Mouse (Mus musculus) neural tube, embryonic 15.5 days (tissue): ENCODE results near the gene Ccdc85c. TPM values are rescaled to one million over a fixed set of nuclear protein-coding genes. Genes with fewer than 3 reads are reported as not detected.

Experiments
- ATAC-seq: fragments of 200-750 bp; cut with Nextera tagmentation; 2 replicates; pipeline ENCODE4 v1.8.0; 2017; ENCODE audit warnings: mild to moderate bottlenecking, moderate TSS enrichment, moderate library complexity; ENCODE audit not compliant: low FRiP score
- H3K27ac ChIP-seq: fragments of 300-500 bp; sonication (generic); replicated peaks from 2 replicates; pipeline ENCODE4 v1.5.1; 2015; ENCODE audit warnings: mild to moderate bottlenecking, inconsistent platforms
- H3K27me3 ChIP-seq: fragments of 300-500 bp; sonication (generic); replicated peaks from 2 replicates; pipeline ENCODE4 v1.6.1; 2015; ENCODE audit warnings: inconsistent platforms
- H3K36me3 ChIP-seq: fragments of 300-500 bp; sonication (generic); 2 replicates; pipeline ENCODE4 v1.6.1; 2015; ENCODE audit warnings: inconsistent platforms
- H3K4me1 ChIP-seq: fragments of 300-500 bp; sonication (generic); 2 replicates; pipeline ENCODE4 v1.6.1; 2015; ENCODE audit warnings: inconsistent platforms
- H3K4me2 ChIP-seq: fragments of 300-500 bp; sonication (generic); 2 replicates; pipeline ENCODE4 v1.6.1; 2015; ENCODE audit warnings: inconsistent platforms, mild to moderate bottlenecking, moderate library complexity
- H3K4me3 ChIP-seq: fragments of 300-500 bp; sonication (generic); replicated peaks from 2 replicates; pipeline ENCODE4 v1.5.1; 2015; ENCODE audit warnings: mild to moderate bottlenecking, inconsistent platforms
- H3K9ac ChIP-seq: fragments of 300-500 bp; sonication (generic); replicated peaks from 2 replicates; pipeline ENCODE4 v1.6.1; 2015; ENCODE audit warnings: mild to moderate bottlenecking, inconsistent platforms
- H3K9me3 ChIP-seq: fragments of 300-500 bp; sonication (generic); replicated peaks from 2 replicates; pipeline ENCODE4 v1.6.1; 2016; ENCODE audit warnings: inconsistent platforms
- WGBS: fragments of 180-500 bp; shearing (Covaris S2); methylation state at CpG from one replicate; pipeline ENCODE4 v1.1.7; 2015; ENCODE audit warnings: mixed read lengths; 5-methylcytosine and 5-hydroxymethylcytosine counted together
- polyA plus RNA-seq: library from polyadenylated mRNA; unstranded; fragments of >200 nt; fragmentation: Nextera tagmentation; extraction: Ambion mirVana; gene quantifications from 2 replicates; pipeline ENCODE4 v1.2.1, GENCODE M21; 2015

The Ccdc85c gene
- polyA plus RNA-seq, 1 experiment from 2014 or later, result 11.9 TPM

GRCm38 (mm10) chr12:108178331-108179245 is 96.6 kb downstream of the Ccdc85c start:
- no peaks in the 10 kb centered on the region for H3K9me3 ChIP-seq
- peaks cover 31% of the 10 kb centered on the region for H3K4me1 ChIP-seq
- no peaks in the 10 kb centered on the region for H3K27me3 ChIP-seq
- H3K4me2 ChIP-seq, result peak overlapping the region; percentile 73
- peak; percentile 49 for ATAC-seq
- peak overlapping the region; percentile 88 for H3K9ac ChIP-seq
- WGBS, result under 1% methylated on average over 77 of the region's 103 CpGs
- peaks cover 10% of the 10 kb centered on the region for H3K36me3 ChIP-seq
- H3K4me3 ChIP-seq, result peak overlapping the region; percentile 80
- H3K27ac ChIP-seq, result peak overlapping the region; percentile 86

DNA sequence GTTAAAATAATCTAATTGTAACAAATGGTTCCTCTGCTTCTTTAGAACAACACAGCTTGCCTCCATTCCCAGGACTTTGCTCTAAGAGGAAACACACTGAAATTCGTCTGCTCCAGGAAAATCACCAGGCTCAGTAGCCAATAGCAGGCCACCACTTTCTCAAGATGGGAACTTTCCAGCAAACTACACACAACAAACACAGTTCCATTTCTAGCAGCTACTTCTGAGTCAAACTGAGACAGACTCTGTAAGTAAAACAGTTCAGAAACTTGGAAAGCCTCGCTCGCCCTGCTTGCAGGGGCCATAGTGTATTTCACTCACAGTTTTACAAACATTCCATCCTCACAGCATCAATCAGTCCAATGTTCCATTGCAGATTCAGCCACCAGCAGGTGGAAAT is 98.9 kb downstream of the Ccdc85c start:
- H3K36me3 ChIP-seq, result no peaks in the 10 kb centered on the region
- no peak overlapping the region for H3K27ac ChIP-seq
- H3K4me1 ChIP-seq, result peaks cover 39% of the 10 kb centered on the region
- H3K4me2 ChIP-seq, result no peak overlapping the region
- ATAC-seq, result no peak
- H3K9ac ChIP-seq, result 0 out of 2 replicates have a peak overlapping the region, but pooled peaks have one; percentile 3
- no peaks in the 10 kb centered on the region for H3K27me3 ChIP-seq
- WGBS, result 82% methylated on average over 3 of the region's 3 CpGs
- no peak overlapping the region for H3K4me3 ChIP-seq
- no peaks in the 10 kb centered on the region for H3K9me3 ChIP-seq

DNA sequence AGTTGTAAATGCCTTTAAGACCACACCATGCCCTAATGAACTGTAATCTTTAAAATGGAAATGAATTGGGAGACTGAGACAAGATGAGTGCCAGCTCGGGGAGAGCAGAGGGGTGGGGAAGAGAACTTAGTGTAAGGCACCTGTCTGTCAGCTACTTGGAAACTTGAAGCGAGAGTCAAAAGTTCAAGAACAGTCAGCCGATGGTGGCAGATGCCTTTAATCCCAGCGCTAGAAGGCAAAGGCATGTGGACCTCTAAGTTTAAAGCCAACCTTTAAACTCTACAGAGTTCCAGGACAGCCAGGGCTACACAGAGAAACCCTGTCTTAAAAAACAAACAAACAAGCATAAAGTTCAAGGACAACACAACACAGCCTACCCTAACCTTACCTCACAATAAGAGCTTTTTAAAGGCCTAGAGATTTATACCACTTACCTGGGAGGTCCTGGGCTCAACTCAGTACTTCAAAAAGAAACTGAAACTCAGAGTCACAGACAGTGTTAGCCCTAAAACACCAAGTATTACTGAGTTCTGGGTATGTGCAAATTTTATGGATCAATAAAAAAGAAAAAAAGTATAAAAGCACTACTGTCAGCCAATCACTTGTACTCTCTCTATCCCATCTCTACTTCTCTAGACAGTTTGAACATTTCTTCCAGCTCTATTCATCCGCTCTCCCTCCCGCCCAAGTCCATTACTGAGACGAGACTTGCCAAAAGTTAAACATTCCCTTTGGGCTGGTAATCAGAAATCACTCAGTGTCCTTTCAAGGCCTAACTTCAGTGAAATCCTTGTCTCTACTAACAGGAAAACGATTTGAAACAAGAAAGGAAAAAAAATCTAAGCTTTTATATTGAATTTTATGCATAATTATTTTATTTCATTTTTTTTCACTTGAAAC is 100.4 kb downstream of the Ccdc85c start:
- no peaks in the 10 kb centered on the region for H3K36me3 ChIP-seq
- no peak overlapping the region for H3K4me3 ChIP-seq
- peaks cover 35% of the 10 kb centered on the region for H3K4me1 ChIP-seq
- WGBS, result 73% methylated on average over 8 of the region's 8 CpGs
- H3K27me3 ChIP-seq, result no peaks in the 10 kb centered on the region
- no peak overlapping the region for H3K4me2 ChIP-seq
- H3K9me3 ChIP-seq, result no peaks in the 10 kb centered on the region
- ATAC-seq, result no peak
- no peak overlapping the region for H3K27ac ChIP-seq
- no peak overlapping the region for H3K9ac ChIP-seq

- Histone ChIP-seq H3K27me3 (no peaks in the 10 kb centered on the region), H3K9me3 (no peaks in the 10 kb centered on the region), H3K36me3 (no peaks in the 10 kb centered on the region), H3K4me3 (no peak overlapping the region), H3K9ac (no peak overlapping the region), H3K4me1 (peaks cover 33% of the 10 kb centered on the region), H3K4me2 (no peak overlapping the region), H3K27ac (no peak overlapping the region)
- WGBS, result 66% methylated on average over 4 of the region's 4 CpGs
- ATAC-seq, result no peak
These were observed 102.6 kb downstream of the Ccdc85c start for GRCm38 (mm10) chr12:108172639-108173038.

DNA sequence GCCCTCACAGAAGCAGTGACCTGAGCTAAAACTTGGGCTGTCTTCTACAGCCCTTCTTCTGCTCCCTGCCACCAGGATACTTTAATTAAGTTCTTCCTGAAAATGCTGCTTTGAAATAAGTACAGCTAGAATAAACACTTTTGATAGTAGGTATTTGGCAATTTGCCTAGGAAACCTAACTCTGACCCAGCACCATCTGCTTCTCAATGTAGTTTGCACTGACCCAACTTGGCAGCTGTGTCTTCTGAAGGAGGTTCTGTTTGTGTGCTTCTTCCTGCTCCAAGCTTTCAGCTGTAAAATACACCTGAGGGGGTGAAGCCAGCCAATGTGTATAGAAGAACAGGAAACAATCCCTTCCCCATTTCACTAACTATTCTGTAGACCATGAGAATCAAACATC is 103.9 kb downstream of the Ccdc85c start:
- ATAC-seq, result no peak
- no peak overlapping the region for H3K4me3 ChIP-seq

GRCm38 (mm10) chr12:108170467-108170866 is 104.8 kb downstream of the Ccdc85c start:
- Histone ChIP-seq H3K27ac (no peak overlapping the region), H3K4me2 (no peak overlapping the region), H3K9ac (no peak overlapping the region), H3K36me3 (no peaks in the 10 kb centered on the region), H3K27me3 (no peaks in the 10 kb centered on the region), H3K4me3 (no peak overlapping the region), H3K4me1 (peaks cover 19% of the 10 kb centered on the region), H3K9me3 (no peaks in the 10 kb centered on the region)
- no peak for ATAC-seq
- 90% methylated on average over 3 of the region's 3 CpGs for WGBS

More for the DNA sequence above, 103.9 kb downstream of the Ccdc85c start:
- H3K27me3 ChIP-seq, result no peaks in the 10 kb centered on the region
- H3K27ac ChIP-seq, result no peak overlapping the region
- no peaks in the 10 kb centered on the region for H3K9me3 ChIP-seq
- peaks cover 21% of the 10 kb centered on the region for H3K4me1 ChIP-seq
- no peak overlapping the region for H3K9ac ChIP-seq
- no peak overlapping the region for H3K4me2 ChIP-seq
- H3K36me3 ChIP-seq, result no peaks in the 10 kb centered on the region

- no peak for ATAC-seq
- Histone ChIP-seq H3K9ac (no peak overlapping the region), H3K4me3 (no peak overlapping the region), H3K36me3 (no peaks in the 10 kb centered on the region), H3K4me2 (no peak overlapping the region), H3K4me1 (peaks cover 19% of the 10 kb centered on the region), H3K27me3 (no peaks in the 10 kb centered on the region), H3K27ac (no peak overlapping the region), H3K9me3 (no peaks in the 10 kb centered on the region)
- WGBS, result 76% methylated on average over 3 of the region's 3 CpGs
These were observed 106.3 kb downstream of the Ccdc85c start for GRCm38 (mm10) chr12:108168909-108169308.

GRCm38 (mm10) chr12:108163706-108164105 is 111.5 kb downstream of the Ccdc85c start:
- H3K36me3 ChIP-seq, result peaks cover 30% of the 10 kb centered on the region
- WGBS, result 81% methylated on average over 3 of the region's 3 CpGs
- no peak overlapping the region for H3K4me2 ChIP-seq
- no peak overlapping the region for H3K9ac ChIP-seq
- ATAC-seq, result no peak
- H3K4me1 ChIP-seq, result no peaks in the 10 kb centered on the region
- H3K4me3 ChIP-seq, result no peak overlapping the region
- H3K9me3 ChIP-seq, result no peaks in the 10 kb centered on the region
- no peak overlapping the region for H3K27ac ChIP-seq
- no peaks in the 10 kb centered on the region for H3K27me3 ChIP-seq

GRCm38 (mm10) chr12:108162036-108162435 is 113.2 kb downstream of the Ccdc85c start:
- H3K4me2 ChIP-seq, result no peak overlapping the region
- no peak for ATAC-seq
- H3K9me3 ChIP-seq, result no peaks in the 10 kb centered on the region
- 88% methylated on average over 1 of the region's 1 CpGs for WGBS
- H3K36me3 ChIP-seq, result peaks cover 33% of the 10 kb centered on the region
- H3K9ac ChIP-seq, result no peak overlapping the region
- H3K27ac ChIP-seq, result no peak overlapping the region
- H3K27me3 ChIP-seq, result no peaks in the 10 kb centered on the region
- H3K4me3 ChIP-seq, result no peak overlapping the region
- no peaks in the 10 kb centered on the region for H3K4me1 ChIP-seq

DNA sequence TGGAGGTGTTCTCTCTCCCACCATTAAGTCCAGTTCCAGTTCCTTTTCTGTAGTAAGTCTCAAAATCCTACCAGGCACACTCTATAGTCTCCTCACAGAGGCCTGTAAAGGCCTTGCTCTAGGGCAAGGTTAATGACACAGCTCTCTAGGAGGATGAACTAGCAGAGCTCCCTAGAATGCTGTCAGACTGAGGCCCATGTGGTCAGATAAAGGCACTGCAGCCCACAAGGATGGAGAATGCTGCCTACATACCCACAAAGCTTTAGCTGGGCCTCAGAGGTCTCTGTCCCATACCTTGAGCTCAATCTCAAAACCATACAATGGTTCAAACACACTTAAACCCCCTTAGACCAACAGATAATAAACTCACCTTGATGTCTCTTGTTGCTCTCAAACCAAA is 115.4 kb downstream of the Ccdc85c start:
- Histone ChIP-seq H3K9me3 (no peaks in the 10 kb centered on the region), H3K4me1 (no peaks in the 10 kb centered on the region), H3K36me3 (peaks cover 36% of the 10 kb centered on the region), H3K27ac (no peak overlapping the region), H3K4me3 (no peak overlapping the region), H3K27me3 (no peaks in the 10 kb centered on the region), H3K9ac (no peak overlapping the region), H3K4me2 (no peak overlapping the region)
- ATAC-seq, result no peak
